Mouse (Mus musculus): Measurements from ENCODE around the gene Edem3. TPM values are rescaled to one million over a fixed set of nuclear protein-coding genes. Genes with fewer than 3 reads are reported as not detected.

Gene Edem3
- polyA plus RNA-seq, 1 experiment from 2014 or later = 24.5 TPM

DNA sequence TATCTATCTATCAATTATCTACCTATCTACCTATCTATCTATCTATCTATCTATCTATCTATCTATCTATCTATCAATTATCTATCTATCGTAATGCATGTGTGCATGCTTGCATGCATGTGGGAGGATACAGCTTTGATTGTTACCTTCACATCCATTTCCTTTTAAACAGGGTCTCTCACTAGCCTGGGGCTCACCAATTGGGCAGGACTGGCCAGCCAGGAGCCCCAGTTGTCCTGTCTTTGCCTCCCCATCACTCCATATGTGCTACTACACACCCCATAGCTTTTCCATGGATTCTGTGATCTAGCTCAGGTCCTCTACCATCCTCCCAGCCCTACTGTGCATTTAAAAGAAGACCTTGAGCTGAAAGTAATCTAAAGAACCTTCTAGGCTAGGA lies 103.3 kb downstream of the Edem3 start:
- H3K9me3 ChIP-seq = no peaks in the 10 kb centered on the region
- H3K9ac ChIP-seq = no peak overlapping the region
- no peaks in the 10 kb centered on the region for H3K36me3 ChIP-seq (replicated peaks)
- no peaks in the 10 kb centered on the region for H3K27me3 ChIP-seq
- H3K27ac ChIP-seq = no peak overlapping the region
- 93% methylated on average over 1 of the region's 1 CpGs for WGBS
- H3K4me2 ChIP-seq = no peak overlapping the region
- no peak overlapping the region for H3K4me3 ChIP-seq (replicated peaks)
- no peak for ATAC-seq (ENCODE audit: low FRiP score)
- no peaks in the 10 kb centered on the region for H3K4me1 ChIP-seq

GRCm38 (mm10) chr1:151861334-151861995 lies 106.3 kb downstream of the Edem3 start:
- WGBS = 66% methylated on average over 20 of the region's 20 CpGs

DNA sequence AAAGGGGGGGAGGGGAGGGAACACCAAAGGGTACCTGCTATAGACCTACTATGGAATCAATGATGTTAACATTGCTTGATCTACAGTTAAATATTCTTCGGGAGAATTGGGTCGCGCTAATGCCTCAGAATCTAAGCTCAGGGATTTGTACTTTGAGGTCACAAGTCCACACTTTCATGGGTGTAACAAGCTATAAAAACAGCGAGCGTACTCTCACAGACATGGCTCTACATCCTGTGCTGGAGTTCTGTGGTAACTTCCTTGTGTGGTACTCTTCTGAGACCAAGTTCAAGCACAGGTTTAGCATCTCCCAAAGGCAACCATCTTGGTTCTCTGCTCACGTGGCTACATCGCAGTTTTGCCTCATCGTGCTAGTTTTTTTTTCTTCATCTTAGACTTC lies 106.9 kb downstream of the Edem3 start:
- Histone ChIP-seq H3K4me3 (replicated peaks) (no peak overlapping the region), H3K4me1 (no peaks in the 10 kb centered on the region), H3K9me3 (no peaks in the 10 kb centered on the region), H3K4me2 (no peak overlapping the region), H3K9ac (no peak overlapping the region), H3K27me3 (no peaks in the 10 kb centered on the region), H3K27ac (no peak overlapping the region), H3K36me3 (replicated peaks) (no peaks in the 10 kb centered on the region)
- 90% methylated on average over 8 of the region's 8 CpGs for WGBS
- ATAC-seq (ENCODE audit: low FRiP score) = no peak

More at GRCm38 (mm10) chr1:151861334-151861995, 106.3 kb downstream of the Edem3 start:
- no peaks in the 10 kb centered on the region for H3K27me3 ChIP-seq
- H3K9ac ChIP-seq = no peak overlapping the region
- H3K4me1 ChIP-seq = no peaks in the 10 kb centered on the region
- no peak overlapping the region for H3K4me3 ChIP-seq (replicated peaks)
- no peaks in the 10 kb centered on the region for H3K36me3 ChIP-seq (replicated peaks)
- ATAC-seq (ENCODE audit: low FRiP score) = no peak
- no peak overlapping the region for H3K4me2 ChIP-seq
- no peaks in the 10 kb centered on the region for H3K9me3 ChIP-seq
- H3K27ac ChIP-seq = no peak overlapping the region

GRCm38 (mm10) chr1:151863135-151863796 lies 108.1 kb downstream of the Edem3 start:
- Histone ChIP-seq H3K4me2 (no peak overlapping the region), H3K9me3 (no peaks in the 10 kb centered on the region), H3K27ac (no peak overlapping the region), H3K4me3 (replicated peaks) (no peak overlapping the region), H3K4me1 (no peaks in the 10 kb centered on the region), H3K27me3 (no peaks in the 10 kb centered on the region), H3K36me3 (replicated peaks) (no peaks in the 10 kb centered on the region), H3K9ac (no peak overlapping the region)
- no peak for ATAC-seq (ENCODE audit: low FRiP score)
- 81% methylated on average over 17 of the region's 17 CpGs for WGBS

- WGBS = 89% methylated on average over 12 of the region's 12 CpGs
Measured at GRCm38 (mm10) chr1:151863797-151864147, 108.6 kb downstream of the Edem3 start.

DNA sequence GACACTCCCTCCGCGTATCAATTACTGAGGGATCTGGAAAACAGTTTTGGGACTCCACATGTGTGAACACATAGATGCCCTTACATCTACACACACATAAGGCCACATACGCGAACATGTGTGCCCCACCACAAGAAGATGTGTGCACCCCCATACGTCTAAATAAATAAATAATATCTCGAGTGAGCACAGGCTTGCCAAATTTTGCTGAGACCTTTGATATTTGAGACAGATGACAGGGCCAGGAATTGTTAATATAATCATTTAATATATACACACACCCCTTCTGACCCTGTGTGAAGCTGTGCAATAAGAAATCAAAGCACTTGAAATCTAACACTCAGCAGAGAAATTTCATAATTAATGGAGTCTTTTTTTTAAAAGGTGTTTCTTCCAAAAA lies 109.2 kb downstream of the Edem3 start:
- no peak overlapping the region for H3K4me2 ChIP-seq
- WGBS = 93% methylated on average over 6 of the region's 6 CpGs
- no peak for ATAC-seq (ENCODE audit: low FRiP score)
- no peaks in the 10 kb centered on the region for H3K4me1 ChIP-seq
- no peaks in the 10 kb centered on the region for H3K9me3 ChIP-seq
- no peaks in the 10 kb centered on the region for H3K36me3 ChIP-seq (replicated peaks)
- no peak overlapping the region for H3K9ac ChIP-seq
- H3K27me3 ChIP-seq = no peaks in the 10 kb centered on the region
- no peak overlapping the region for H3K27ac ChIP-seq
- H3K4me3 ChIP-seq (replicated peaks) = no peak overlapping the region

More at GRCm38 (mm10) chr1:151863797-151864147, 108.6 kb downstream of the Edem3 start:
- ATAC-seq (ENCODE audit: low FRiP score) = no peak
- H3K9ac ChIP-seq = no peak overlapping the region
- H3K4me1 ChIP-seq = no peaks in the 10 kb centered on the region
- no peak overlapping the region for H3K4me3 ChIP-seq (replicated peaks)
- no peak overlapping the region for H3K27ac ChIP-seq
- H3K36me3 ChIP-seq (replicated peaks) = no peaks in the 10 kb centered on the region
- no peaks in the 10 kb centered on the region for H3K27me3 ChIP-seq
- no peaks in the 10 kb centered on the region for H3K9me3 ChIP-seq
- no peak overlapping the region for H3K4me2 ChIP-seq

Other genes starting within 250 kb of the Edem3 start
- 1.4 and 1.7 TPM in 2 replicates for gene Fam129a, start 184.2 kb upstream of the Edem3 start, polyA plus RNA-seq (2016; fragmentation: Nextera tagmentation; extraction: Ambion mirVana)

All from forebrain, embryonic 12.5 days (tissue).